Mouse (Mus musculus): ENCODE data around the gene Mapk9. TPM values are rescaled to one million over a fixed set of nuclear protein-coding genes. Genes with fewer than 3 reads are reported as not detected.

Gene Mapk9
- polyA plus RNA-seq, 1 experiment from 2014 or later: 33.2 TPM

GRCm38 (mm10) chr11:49821546-49821945 lies 25.0 kb upstream of the Mapk9 start:
- H3K4me1 ChIP-seq: no peaks in the 10 kb centered on the region
- no peaks in the 10 kb centered on the region for H3K9me3 ChIP-seq
- no peak overlapping the region for H3K4me2 ChIP-seq
- H3K27ac ChIP-seq: no peak overlapping the region
- H3K27me3 ChIP-seq: no peaks in the 10 kb centered on the region
- ATAC-seq (ENCODE audit: insufficient number of reproducible peaks, low FRiP score, low TSS enrichment, low read depth): no peak
- H3K9ac ChIP-seq: no peak overlapping the region
- 88% methylated on average over 2 of the region's 2 CpGs for WGBS
- peaks cover 71% of the 10 kb centered on the region for H3K36me3 ChIP-seq
- no peak overlapping the region for H3K4me3 ChIP-seq

- Histone ChIP-seq H3K4me1 (no peaks in the 10 kb centered on the region), H3K27me3 (no peaks in the 10 kb centered on the region), H3K27ac (no peak overlapping the region), H3K9me3 (no peaks in the 10 kb centered on the region), H3K4me3 (no peak overlapping the region), H3K36me3 (peaks cover 71% of the 10 kb centered on the region), H3K9ac (no peak overlapping the region), H3K4me2 (no peak overlapping the region)
- 89% methylated on average over 2 of the region's 2 CpGs for WGBS
- ATAC-seq (ENCODE audit: insufficient number of reproducible peaks, low FRiP score, low TSS enrichment, low read depth): no peak
These were observed 24.2 kb upstream of the Mapk9 start for GRCm38 (mm10) chr11:49822337-49822736.

GRCm38 (mm10) chr11:49824896-49825295 lies 21.7 kb upstream of the Mapk9 start:
- no peaks in the 10 kb centered on the region for H3K9me3 ChIP-seq
- no peaks in the 10 kb centered on the region for H3K4me1 ChIP-seq
- no peak overlapping the region for H3K9ac ChIP-seq
- ATAC-seq (ENCODE audit: insufficient number of reproducible peaks, low FRiP score, low TSS enrichment, low read depth): no peak
- WGBS: 52% methylated on average over 2 of the region's 2 CpGs
- H3K27ac ChIP-seq: no peak overlapping the region
- no peaks in the 10 kb centered on the region for H3K27me3 ChIP-seq
- H3K36me3 ChIP-seq: peaks cover 59% of the 10 kb centered on the region
- H3K4me2 ChIP-seq: no peak overlapping the region
- no peak overlapping the region for H3K4me3 ChIP-seq

- no peak overlapping the region for H3K4me2 ChIP-seq
- peaks cover 65% of the 10 kb centered on the region for H3K36me3 ChIP-seq
- H3K4me3 ChIP-seq: no peak overlapping the region
- no peak overlapping the region for H3K9ac ChIP-seq
- 33% methylated on average over 6 of the region's 6 CpGs for WGBS
- no peaks in the 10 kb centered on the region for H3K4me1 ChIP-seq
- ATAC-seq (ENCODE audit: insufficient number of reproducible peaks, low FRiP score, low TSS enrichment, low read depth): no peak
- H3K27me3 ChIP-seq: no peaks in the 10 kb centered on the region
- H3K27ac ChIP-seq: no peak overlapping the region
- H3K9me3 ChIP-seq: no peaks in the 10 kb centered on the region
These were observed 19.3 kb upstream of the Mapk9 start for GRCm38 (mm10) chr11:49827243-49827642.

- no peak for ATAC-seq (ENCODE audit: insufficient number of reproducible peaks, low FRiP score, low TSS enrichment, low read depth)
- Histone ChIP-seq H3K4me2 (no peak overlapping the region), H3K9ac (no peak overlapping the region), H3K36me3 (peaks cover 67% of the 10 kb centered on the region), H3K4me1 (no peaks in the 10 kb centered on the region), H3K27me3 (no peaks in the 10 kb centered on the region), H3K4me3 (no peak overlapping the region), H3K27ac (no peak overlapping the region), H3K9me3 (no peaks in the 10 kb centered on the region)
- 74% methylated on average over 7 of the region's 7 CpGs for WGBS
These were observed 17.3 kb upstream of the Mapk9 start for GRCm38 (mm10) chr11:49829176-49829745.

- no peaks in the 10 kb centered on the region for H3K4me1 ChIP-seq
- no peaks in the 10 kb centered on the region for H3K9me3 ChIP-seq
- peaks cover 65% of the 10 kb centered on the region for H3K36me3 ChIP-seq
- WGBS: 83% methylated on average over 12 of the region's 12 CpGs
- ATAC-seq (ENCODE audit: insufficient number of reproducible peaks, low FRiP score, low TSS enrichment, low read depth): no peak
- no peak overlapping the region for H3K4me2 ChIP-seq
- H3K4me3 ChIP-seq: no peak overlapping the region
- H3K27me3 ChIP-seq: no peaks in the 10 kb centered on the region
- no peak overlapping the region for H3K27ac ChIP-seq
- no peak overlapping the region for H3K9ac ChIP-seq
These were observed 14.6 kb upstream of the Mapk9 start for GRCm38 (mm10) chr11:49831980-49832379.

- Histone ChIP-seq H3K9ac (no peak overlapping the region), H3K27ac (no peak overlapping the region), H3K27me3 (no peaks in the 10 kb centered on the region), H3K4me3 (no peak overlapping the region), H3K9me3 (no peaks in the 10 kb centered on the region), H3K4me2 (no peak overlapping the region), H3K4me1 (no peaks in the 10 kb centered on the region), H3K36me3 (peaks cover 74% of the 10 kb centered on the region)
- 87% methylated on average over 5 of the region's 5 CpGs for WGBS
- ATAC-seq (ENCODE audit: insufficient number of reproducible peaks, low FRiP score, low TSS enrichment, low read depth): no peak
These were observed 13.6 kb upstream of the Mapk9 start for GRCm38 (mm10) chr11:49832962-49833361.

GRCm38 (mm10) chr11:49834248-49834647 lies 12.3 kb upstream of the Mapk9 start:
- Histone ChIP-seq H3K27me3 (no peaks in the 10 kb centered on the region), H3K4me1 (no peaks in the 10 kb centered on the region), H3K9me3 (no peaks in the 10 kb centered on the region), H3K4me2 (no peak overlapping the region), H3K27ac (no peak overlapping the region), H3K36me3 (peaks cover 79% of the 10 kb centered on the region), H3K9ac (no peak overlapping the region), H3K4me3 (no peak overlapping the region)
- 89% methylated on average over 6 of the region's 6 CpGs for WGBS
- no peak for ATAC-seq (ENCODE audit: insufficient number of reproducible peaks, low FRiP score, low TSS enrichment, low read depth)

- Histone ChIP-seq H3K9ac (no peak overlapping the region), H3K9me3 (no peaks in the 10 kb centered on the region), H3K4me1 (no peaks in the 10 kb centered on the region), H3K4me3 (no peak overlapping the region), H3K36me3 (peaks cover 70% of the 10 kb centered on the region), H3K4me2 (no peak overlapping the region), H3K27ac (no peak overlapping the region), H3K27me3 (no peaks in the 10 kb centered on the region)
- ATAC-seq (ENCODE audit: insufficient number of reproducible peaks, low FRiP score, low TSS enrichment, low read depth): no peak
- 92% methylated on average over 11 of the region's 11 CpGs for WGBS
These were observed 11.1 kb upstream of the Mapk9 start for GRCm38 (mm10) chr11:49835257-49835956.

- no peaks in the 10 kb centered on the region for H3K27me3 ChIP-seq
- H3K36me3 ChIP-seq: peaks cover 47% of the 10 kb centered on the region
- WGBS: 81% methylated on average over 13 of the region's 13 CpGs
- ATAC-seq (ENCODE audit: insufficient number of reproducible peaks, low FRiP score, low TSS enrichment, low read depth): no peak
- H3K9me3 ChIP-seq: no peaks in the 10 kb centered on the region
- H3K27ac ChIP-seq: no peak overlapping the region
- no peak overlapping the region for H3K4me2 ChIP-seq
- no peak overlapping the region for H3K9ac ChIP-seq
- H3K4me3 ChIP-seq: no peak overlapping the region
- H3K4me1 ChIP-seq: no peaks in the 10 kb centered on the region
These were observed 8.7 kb upstream of the Mapk9 start for GRCm38 (mm10) chr11:49837717-49838407.

- Histone ChIP-seq H3K9me3 (no peaks in the 10 kb centered on the region), H3K36me3 (peaks cover 18% of the 10 kb centered on the region), H3K9ac (no peak overlapping the region), H3K4me3 (no peak overlapping the region), H3K27ac (no peak overlapping the region), H3K27me3 (no peaks in the 10 kb centered on the region), H3K4me2 (no peak overlapping the region), H3K4me1 (no peaks in the 10 kb centered on the region)
- 60% methylated on average over 1 of the region's 1 CpGs for WGBS
- ATAC-seq (ENCODE audit: insufficient number of reproducible peaks, low FRiP score, low TSS enrichment, low read depth): no peak
These were observed 5.9 kb upstream of the Mapk9 start for GRCm38 (mm10) chr11:49840666-49841065.

GRCm38 (mm10) chr11:49841886-49842285 lies 4.7 kb upstream of the Mapk9 start:
- H3K9me3 ChIP-seq: no peaks in the 10 kb centered on the region
- no peaks in the 10 kb centered on the region for H3K27me3 ChIP-seq
- ATAC-seq (ENCODE audit: insufficient number of reproducible peaks, low FRiP score, low TSS enrichment, low read depth): no peak
- 22% methylated on average over 1 of the region's 1 CpGs for WGBS
- H3K27ac ChIP-seq: no peak overlapping the region
- H3K36me3 ChIP-seq: peaks cover 18% of the 10 kb centered on the region
- no peak overlapping the region for H3K4me2 ChIP-seq
- no peak overlapping the region for H3K4me3 ChIP-seq
- no peak overlapping the region for H3K9ac ChIP-seq
- H3K4me1 ChIP-seq: peaks cover 5% of the 10 kb centered on the region

Measured in limb, embryonic 15.5 days (tissue).